Mouse (Mus musculus) embryonic fibroblast, embryonic 13.5 days (primary cell): ENCODE measurements around the gene Kalrn.

Experiments
- CTCF ChIP-seq: IDR thresholded peaks from 2 replicates; pipeline ENCODE4 v1.5.1; 2011; ENCODE audit warnings: mild to moderate bottlenecking, control low read depth, low read length, moderate library complexity, borderline replicate concordance; ENCODE audit not compliant: insufficient read depth
- POLR2A ChIP-seq: IDR thresholded peaks from 2 replicates; pipeline ENCODE4 v1.6.1; 2011; ENCODE audit warnings: low read depth, mild to moderate bottlenecking, control low read depth, low read length, moderate library complexity

DNA sequence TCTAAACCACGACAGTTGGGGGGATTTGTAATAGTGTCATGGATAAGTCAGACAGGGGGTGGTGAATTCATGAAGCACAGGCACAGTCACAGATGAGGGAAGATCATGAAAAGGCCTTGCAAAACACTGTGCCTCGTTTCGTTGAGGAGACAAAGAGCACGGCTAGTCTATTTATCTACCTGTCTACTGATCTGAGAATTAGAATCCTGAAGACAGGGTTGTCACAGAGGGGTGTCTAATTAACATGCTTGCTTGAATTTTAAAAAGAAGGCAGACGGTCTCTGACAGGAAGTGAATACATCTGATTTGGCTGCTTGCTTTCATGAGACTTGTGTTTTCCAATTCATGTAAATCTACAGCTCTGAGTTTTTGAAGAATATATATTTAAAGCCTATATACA is 52.3 kb downstream of the Kalrn start:
- no peak for TF ChIP-seq CTCF
- no peak for TF ChIP-seq POLR2A
